Mouse (Mus musculus) mouse trophoblast stem cell (cell line): Measurements from ENCODE around the gene Mgll.

Experiments
- in situ Hi-C, 2 experiments: fragments of 300-500 bp; cut with MseI, MboI; formaldehyde crosslinking; loops; 2 replicates in 1 of 2; 3 replicates in 1 of 2; pipeline ENCODE4 v1.15.1; 2025

The Mgll gene

DNA sequence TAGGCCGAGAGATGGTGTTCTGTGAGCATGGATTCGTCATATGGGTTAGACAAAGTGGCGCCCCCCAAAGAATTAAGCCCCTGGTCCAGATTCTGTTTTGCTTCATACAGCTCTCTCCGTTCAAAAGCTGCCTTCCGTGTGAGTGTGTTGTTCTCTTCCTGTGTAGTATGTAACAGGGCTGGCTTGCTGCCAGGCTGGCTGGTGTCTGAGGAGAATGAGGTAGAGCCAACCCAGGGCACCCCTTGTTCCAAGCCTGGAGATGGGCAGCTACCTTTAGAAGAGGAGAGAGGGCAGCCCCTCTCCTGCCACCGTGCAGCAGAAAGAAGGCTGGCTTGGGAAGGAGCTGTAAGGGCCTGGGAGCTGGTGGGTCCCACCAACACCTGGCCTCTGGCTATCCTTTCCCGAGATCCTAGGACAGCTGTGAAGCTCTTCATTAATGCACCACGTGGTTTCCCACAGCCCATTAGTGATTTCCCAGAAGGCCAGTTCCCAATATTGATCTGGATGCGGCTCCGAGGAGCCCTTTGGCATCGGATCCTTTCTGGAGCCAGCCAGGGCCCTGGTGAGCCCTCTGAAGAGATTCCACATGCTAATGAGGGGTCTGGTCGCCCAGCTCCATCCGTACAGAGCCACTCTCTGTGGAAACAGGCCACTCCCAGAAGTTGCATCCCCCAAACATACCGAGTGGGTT, 19.5 kb downstream of the Mgll start:
- in situ Hi-C loops, result no loop called here

DNA sequence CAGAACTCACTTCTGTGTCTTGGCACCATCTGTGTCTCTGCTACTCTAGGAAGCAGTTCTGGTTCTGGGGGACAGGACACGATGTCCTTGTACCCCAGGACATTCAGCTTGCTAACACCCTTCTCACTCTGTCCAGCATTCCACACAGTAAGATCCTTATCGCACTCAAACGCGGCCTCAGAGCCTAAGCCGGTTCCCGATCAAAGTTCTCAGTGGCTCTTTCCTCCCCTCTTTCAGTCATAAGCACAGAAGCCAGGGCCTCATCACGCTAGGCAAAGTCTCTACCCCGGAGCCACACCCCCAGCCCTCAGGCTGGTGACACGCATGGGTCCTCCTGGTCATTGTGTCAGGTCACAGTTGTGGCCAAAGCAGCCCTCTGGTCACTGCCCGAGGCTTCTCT, 20.8 kb downstream of the Mgll start:
- in situ Hi-C loops, result no loop called here

DNA sequence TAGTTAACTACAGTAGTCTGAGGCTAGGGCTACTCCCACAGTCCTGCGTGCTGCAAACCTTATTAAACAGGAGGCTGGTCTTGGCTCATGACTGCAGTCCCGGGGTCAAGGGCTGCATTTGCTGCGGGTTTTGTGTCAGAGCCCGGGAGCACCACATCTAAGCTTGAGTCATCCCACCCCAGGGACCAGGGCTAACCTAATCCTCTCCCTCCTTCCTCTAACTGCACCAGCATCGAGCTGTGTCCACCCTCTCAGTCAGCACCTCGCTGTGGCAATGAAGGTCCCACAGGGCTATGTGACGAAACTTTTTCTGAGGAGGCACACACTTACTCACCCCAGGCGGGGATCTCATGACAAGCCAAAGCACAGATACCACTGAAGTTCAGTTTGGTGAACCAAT, 22.1 kb downstream of the Mgll start:
- in situ Hi-C loops, result no loop called here

DNA sequence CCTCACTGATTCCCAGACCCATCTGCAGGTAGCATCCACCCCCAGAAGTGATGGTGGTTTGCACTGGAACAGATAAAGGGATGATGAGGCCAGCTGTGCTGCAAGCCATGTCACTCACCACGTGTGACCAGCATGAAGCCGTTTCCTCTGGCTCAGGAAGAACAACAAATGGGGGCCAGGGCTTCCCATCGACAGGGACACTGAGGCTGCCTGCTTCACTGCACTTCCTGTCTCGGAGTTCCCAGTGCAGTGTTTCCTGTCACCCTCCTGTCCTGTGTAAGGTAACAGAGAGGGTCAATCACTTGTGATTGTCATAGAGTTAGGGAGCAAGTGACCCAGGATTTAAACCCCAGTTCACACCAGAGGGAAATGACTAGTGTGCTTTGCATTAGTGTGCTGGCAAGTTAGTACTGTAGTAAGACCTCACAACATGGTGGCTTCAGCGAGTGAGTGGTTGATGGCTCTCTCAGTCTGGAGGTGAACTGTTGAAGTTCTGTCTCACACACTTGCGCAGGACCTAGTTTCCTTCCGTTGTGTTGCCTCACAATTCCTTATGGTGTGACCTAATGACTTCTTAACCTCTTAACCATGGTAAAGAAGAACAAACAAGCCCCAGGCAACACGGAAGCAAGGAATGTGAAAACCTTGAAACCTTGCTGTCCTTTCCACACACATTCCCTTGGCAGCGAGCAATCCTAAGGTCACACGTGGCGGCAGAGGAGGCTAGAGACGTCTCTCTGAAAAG, 23.3 kb downstream of the Mgll start:
- in situ Hi-C loops, result no loop called here

DNA sequence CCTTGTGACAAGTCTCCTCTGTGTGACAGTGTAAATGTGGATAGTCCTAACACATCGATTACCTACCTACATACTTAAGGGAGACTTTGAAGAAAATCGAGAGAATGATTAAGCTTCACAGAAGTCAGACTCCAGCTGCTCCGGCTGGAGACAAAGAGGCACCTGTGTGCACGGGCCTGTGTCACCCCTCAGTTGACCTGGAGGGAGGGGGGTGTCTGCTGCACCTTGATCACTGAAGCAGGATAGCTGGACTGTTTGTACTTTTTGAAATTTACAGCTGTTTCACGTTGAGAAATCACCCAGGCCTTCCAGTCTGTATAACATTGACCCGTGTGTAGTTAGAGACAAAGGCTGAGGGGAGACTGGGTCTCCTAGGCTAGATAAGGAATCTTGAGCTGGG, 26.7 kb downstream of the Mgll start:
- in situ Hi-C loops, result no loop called here

DNA sequence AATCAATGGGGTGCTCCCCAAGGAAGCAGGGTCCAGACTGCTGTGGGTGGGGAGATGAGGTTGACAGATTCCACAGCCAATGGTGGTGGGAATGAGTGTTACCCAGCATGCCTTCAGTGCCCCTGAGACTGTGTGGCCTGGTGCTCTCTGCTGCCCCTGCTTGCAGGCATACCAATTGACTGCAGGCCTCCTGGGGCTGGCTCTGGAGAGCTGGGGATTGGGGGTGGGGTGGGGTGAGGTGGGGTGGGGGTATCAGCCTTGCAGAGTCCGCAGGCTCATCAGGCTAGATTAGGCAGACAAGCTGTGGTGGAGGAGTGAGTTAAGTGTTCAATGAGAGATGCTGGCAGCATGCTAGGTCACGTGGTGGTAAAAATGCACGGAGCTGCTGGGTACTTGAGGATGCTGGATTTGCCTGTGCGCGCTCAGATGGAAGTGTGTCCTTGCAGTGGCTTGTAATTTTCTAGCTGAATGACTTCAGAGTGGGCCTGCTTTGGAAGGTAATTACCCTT, 28.6 kb downstream of the Mgll start:
- in situ Hi-C loops, result no loop called here

DNA sequence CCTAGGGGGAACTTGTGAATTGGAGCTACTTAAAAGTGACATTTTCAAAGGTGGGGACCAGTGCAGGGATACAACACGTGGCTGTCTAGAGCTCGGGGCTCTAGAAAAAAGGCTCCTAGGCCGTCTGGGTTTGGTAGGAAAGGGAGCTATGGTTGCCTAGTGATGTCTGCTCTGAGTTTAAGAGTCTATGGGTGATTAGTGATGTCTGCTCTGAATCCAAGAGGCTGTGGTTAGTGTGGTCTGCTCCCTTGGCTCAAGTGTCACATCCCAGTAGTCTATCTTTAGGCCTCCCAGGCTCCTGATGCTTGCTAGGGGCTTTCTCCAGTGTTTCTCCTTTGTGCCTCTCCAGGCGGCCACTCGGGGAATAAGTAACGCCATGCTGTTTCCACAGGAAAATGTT, 29.4 kb downstream of the Mgll start:
- in situ Hi-C loops, result no loop called here

DNA sequence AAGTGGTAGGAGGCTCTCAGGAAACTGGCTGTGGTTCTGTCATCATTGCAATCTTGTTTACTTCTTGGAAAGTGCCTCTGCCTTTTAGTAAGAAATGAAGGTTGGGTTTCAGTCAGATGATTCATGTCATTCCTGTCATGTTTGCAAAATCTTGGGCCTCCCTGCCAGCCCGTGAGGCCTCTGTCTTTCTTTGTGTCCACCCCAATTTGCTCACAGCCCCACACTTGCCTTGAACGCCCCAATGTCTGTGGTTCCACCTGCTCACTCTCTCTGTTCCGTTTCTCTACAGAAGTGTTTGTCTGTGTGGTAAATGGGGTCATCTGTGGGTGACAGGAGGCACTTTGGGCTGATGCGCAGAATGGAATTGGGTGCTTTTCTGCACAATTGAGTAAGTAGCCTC, 32.8 kb downstream of the Mgll start:
- in situ Hi-C loops, result no loop called here

DNA sequence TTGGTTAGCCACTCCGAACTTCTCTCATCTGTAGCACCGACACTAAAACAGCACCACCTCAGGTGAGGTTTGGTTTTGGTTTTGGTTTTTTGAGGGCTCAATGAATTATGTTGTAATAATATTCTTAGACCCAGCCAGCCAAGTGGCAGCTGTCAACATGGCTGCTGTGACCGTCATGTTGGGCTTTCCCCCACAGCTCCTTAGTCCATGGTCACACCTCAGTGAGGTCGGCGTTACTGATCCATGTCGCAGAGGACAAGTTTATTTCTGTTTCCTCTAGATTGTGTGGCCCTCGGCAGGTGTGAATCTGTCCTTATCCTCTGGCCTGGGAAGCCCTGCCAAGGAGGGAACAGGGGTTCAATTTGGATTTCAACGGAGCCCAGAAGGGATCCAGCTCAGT, 33.9 kb downstream of the Mgll start:
- in situ Hi-C loops, result no loop called here

DNA sequence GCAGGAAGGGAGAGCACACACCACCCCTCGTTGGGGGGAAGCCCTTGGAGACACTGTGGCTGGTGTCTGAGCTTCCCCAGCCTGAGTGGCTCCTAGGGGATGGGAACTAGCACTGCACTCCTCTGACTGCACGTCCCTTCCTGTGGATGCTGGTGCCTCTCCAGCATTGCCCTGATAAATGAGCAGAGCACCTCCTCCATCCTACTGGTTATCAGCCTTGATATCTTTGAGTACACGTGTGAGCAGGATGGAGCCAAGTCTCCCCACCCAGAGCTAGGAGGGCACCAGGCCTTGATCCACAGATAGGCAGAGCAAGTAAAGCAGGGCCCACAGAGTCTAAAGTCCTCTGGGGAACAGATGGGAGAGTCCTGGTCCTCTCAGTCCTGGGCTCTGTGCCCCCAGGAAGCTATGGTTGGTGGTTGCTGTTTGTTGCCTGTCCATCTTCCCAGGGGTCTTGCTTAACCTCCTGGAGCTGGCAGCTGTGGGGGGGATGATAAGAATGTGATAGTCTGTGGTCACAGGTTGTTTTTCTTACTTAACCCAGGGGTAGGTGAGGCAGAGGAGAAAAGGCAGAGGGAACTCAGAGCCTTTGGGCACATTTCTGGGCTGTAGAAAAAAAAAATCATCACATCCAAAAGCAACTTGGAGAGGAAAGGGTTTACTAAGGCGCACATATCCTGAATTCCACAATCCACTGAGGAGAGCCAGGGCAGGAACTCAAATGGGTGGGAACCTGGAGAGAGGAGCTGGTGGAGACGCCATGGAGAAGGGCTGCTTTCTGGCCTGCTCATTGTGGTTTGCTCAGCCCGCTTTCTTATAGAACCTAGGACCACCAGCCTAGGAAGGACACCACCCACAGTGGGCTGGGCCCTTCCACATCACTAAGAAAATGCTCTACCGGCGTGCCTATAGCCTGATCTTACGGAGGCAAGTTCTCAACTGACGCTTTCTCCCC, 34.6 kb downstream of the Mgll start:
- in situ Hi-C loops, result no loop called here

DNA sequence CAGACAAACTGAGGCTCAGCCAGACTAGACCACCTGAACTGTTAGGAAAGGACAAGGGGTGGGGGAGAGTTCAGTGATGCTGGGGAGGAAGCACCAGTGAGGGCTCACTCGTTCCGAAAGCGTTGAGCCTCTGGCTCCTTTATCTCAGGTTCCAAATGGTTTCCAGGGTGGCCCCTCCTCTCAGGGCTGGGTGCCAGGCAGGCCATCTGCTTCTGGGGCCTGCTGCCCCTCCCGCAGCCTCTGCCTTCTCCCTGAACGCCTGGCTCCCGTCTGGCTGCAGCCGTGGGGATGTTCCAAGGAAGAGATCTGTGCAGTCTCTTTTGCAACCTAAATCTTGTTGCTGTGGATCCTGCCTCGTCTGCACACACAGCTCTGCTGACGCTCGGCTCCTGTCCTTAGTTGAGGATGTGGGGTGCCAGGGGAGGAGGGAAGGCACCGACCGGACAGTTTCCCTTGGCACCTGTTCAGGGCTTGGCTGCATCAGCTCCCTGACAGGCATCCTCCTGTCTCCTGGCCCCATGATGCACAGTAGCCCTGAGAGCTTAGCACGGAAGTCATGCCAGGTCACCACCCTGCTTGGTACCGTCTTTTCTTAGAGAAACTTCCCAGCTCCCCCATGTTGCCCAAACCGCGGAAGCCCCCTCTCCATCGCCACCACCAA, 35.7 kb downstream of the Mgll start:
- in situ Hi-C loops, result no loop called here

DNA sequence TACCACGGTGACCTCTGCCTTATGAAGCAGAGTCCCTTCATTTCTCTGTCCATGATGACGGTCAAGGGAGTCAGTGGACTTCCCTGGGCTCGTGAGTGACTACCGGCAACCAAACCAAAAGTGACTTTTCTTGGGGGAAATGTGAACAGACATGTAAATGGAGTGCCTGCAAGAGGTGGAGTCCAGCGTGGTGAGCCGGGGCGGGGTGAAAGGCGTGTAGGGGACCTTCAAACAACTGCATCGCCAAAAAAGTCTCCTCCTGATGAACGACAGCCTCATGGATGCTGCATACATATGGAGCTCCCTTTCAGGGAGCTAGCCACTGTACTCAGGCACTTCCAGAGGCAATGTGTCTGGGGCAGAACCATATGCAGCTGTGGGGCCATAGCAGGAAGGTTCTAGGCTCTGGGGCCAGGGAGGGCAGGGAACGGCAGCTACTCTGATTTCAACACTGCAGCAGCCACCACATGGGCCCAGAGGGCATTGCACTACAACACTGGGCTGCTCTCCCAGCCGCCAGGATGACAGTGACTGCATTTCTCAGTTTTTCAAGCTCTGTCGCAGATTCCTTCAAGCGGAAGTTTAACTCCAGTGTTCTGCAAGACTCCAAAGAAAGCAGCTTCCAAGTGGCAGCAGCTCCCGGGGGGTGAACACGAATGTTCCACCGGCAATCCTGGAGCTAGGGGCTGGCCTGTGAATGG, 36.9 kb downstream of the Mgll start:
- in situ Hi-C loops, result no loop called here

DNA sequence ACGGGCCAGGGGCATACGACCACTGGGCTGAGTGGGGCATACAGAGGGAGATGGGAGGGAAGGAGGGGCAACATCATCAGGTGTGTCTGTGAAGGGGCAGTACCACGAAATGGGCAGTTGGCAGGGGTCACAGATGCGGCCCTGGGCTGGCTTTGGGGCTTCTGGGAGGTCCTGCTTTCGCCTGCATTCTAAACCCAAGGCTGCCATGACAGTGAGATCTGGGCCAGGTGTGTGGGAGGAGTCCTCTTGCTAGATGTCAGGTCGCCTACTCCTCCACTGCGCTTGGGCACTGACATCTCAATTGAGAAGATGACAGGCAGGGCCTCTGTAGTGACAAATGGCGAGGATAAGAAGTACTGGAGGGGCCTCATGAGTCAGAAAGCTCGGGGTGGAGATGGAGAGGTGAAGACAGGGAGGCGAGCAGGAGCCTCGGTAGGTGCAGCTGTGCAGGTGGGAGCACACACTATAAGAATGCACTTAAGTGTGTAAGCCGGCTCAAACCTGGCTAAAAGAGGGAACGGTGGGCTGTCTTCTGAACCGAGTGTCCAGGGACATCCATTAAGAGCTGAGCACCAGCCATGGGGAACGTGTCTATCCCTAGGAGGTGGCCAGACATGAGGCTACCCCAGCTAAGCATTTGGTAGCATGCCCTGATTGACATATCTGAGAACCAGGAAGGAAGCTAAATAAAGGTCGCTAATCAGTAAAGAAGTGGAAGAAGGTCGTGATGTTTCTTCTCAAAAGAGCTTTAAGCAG, 37.6 kb downstream of the Mgll start:
- in situ Hi-C loops, result no loop called here

DNA sequence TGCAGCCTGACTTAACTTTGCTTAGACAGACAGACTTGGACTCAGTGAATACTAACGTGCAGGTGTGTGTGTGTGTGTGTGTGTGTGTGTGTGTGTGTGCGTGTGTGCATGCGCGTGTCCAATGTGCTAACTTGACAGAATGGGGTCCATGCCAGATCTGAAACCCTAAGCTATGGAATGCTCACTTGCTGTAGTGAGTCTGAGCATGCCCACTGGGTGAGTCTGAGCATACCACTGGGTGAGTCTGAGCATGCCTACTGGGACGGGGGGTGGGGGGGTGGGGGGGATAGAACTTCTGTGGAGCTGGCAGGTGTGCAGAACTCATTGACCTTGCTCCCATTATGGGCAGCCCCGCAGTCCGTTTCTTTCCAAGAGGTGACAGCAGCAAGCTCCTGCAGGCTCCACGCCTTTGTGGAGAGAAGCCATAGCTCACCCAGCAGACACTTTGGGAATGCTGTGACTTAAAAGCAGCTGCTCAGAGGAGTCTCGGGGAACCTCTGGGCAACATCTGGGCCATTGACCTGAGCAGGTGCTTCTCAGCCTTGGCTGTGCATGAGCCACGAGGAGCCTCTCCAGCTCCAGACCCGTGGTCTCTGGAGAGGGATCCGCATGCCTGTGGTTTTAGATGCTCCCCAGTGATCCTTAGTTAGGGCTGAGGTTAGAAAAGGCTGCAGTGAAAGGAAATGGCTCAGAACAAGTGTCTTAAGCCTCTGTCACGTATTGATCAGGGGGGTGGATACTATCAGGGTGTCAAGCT, 38.4 kb downstream of the Mgll start:
- in situ Hi-C loops, result no loop called here

DNA sequence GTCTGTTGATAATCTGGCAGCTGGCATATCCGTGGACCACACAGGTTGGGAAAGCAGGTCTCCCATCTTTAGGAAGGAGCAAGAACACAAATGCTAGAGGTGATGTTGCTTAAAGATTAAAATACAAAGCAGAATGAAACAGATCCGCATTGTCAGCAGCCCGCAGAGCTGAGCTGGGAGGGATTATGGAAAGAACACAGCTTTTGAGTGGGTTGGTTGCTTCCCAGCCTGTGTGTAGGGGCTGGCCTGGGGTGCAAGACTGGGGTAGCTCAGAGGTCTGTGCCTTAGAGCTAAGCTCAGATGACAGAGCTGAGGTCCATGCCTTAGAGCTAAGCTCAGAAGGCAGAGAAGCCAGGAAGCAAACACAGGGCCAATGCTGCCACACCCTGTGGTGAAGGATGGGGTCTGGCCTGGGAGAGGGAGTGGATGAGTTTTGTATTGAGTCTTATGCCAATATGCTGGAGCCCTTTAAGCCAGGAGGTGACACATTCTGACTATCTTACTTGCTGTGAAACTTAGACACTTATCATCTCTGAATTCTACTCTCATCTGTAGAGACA, 39.4 kb downstream of the Mgll start:
- in situ Hi-C loops, result no loop called here

DNA sequence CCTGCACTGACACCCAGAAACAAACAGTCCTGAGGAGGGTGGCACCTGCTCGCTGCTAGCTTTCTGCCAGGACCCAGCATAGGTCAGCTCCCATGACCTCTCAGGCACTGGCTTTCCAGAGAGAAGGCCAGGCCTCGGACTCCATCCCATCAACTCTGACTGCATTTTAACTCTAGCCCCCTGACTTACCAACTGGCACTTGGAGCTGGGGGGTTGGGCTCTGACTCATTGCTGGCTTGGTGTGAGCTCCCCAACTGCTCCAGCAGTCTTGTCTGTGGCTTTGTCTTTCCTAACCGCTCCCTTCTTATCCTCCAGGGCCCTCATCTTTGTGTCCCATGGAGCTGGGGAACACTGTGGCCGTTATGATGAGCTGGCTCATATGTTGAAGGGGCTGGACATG, 40.1 kb downstream of the Mgll start:
- in situ Hi-C loops, result no loop called here

DNA sequence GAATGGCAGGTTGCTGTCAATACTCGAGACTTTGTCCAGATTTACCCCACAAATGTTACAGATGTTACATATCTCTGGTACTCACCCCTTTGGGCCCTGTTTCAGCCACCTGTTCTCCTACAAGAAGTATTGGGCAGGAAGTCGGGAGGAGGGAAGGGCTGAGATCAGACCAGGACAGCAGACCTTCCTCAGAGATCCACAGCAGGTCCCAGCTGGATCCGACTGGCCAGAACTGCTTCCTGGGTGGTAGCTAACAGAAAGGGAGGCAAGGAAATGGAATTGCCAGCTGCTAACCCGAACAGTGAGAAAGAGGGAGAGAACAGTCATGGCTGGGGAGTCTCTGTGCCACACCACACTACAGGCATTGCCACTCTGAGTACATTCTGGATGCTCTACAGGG, 43.5 kb downstream of the Mgll start:
- in situ Hi-C loops, result no loop called here

DNA sequence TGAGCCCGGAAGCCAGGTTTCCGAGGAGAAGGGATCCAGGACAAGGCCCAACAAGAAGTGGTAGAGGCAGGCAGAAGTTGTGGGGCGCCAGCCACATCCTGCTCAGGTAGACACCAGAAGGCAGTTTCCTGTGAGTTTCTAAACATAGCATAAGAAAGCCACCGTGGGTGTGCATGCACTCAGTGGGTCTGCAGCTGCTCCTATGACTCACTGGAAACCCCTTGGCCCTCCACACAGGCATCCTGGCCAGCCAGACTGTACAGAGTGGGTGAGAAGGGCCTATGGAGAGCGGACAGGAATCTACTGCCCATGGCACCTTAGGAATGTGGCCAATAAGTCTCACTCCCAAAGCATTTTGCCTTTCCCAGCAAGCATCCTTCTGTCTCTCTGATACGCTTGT, 45.5 kb downstream of the Mgll start:
- in situ Hi-C loops, result no loop called here

DNA sequence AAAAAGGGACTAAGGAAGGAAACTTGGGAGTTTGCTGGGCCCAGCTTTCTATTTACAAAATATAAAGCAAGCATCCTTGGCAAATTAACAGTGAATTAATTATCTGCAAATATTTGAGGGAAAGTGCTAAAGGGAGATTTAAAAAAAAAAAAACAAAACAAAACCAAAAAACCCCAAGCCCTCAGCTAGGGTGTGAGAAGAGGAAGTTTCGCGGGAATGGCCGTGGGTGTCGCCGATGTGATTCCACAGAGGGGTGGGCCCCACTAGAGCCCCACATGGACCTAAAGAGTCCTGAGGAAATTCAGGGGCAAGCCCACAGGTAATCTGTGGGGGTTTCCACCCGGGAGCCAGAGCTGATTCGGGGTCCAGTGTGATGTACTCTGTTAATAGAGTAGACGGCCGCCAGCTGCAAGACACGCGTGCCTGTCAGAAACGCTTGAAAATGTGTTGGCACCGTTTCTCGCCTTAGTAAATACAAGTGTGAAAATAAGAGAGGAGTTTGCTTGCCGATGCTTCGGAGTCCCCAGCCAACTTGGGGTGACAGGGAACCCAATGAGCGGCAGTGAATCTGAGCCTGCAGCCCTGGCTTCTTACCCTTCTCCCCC, 46.2 kb downstream of the Mgll start:
- in situ Hi-C loops, result no loop called here
